Mouse (Mus musculus) spleen, adult 2 months (tissue): Measurements from ENCODE around the gene Prkce.

Experiments used
- CTCF ChIP-seq: fragments of 200-500 bp; IDR thresholded peaks from 2 replicates; pipeline ENCODE4 v1.5.1; 2011; ENCODE audit warnings: mild to moderate bottlenecking, inconsistent platforms; ENCODE audit not compliant: insufficient read depth, insufficient read length, insufficient replicate concordance; ENCODE audit errors: extremely low read depth
- POLR2A ChIP-seq: fragments of 200-500 bp; IDR thresholded peaks from 2 replicates; pipeline ENCODE4 v1.6.1; 2011; ENCODE audit warnings: low read depth, low read length, inconsistent platforms

DNA sequence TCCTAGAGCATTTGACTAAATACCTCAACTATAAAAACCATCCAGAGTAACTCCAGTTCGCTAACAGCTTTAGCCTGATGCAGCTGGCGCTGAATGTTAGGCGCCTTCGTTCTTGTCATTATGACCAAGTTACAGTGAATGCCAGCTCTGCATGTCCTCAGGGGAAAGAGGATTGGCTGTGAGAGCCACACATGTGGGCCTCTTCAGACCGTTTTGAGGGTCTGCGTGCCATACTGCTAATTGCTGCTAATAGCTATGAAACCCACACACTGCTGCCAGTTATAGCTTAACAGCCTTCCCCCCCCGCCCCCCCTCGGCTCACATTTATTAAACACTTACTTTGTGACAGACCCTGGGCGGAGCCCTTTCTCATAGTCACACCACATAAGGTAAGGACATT, 210.3 kb downstream of the Prkce start:
- TF ChIP-seq CTCF (no peak), POLR2A (no peak)
